Mouse (Mus musculus): ENCODE results near the gene Map4. TPM values are rescaled to one million over a fixed set of nuclear protein-coding genes. Genes with fewer than 3 reads are reported as not detected.
A peak's percentile ranks its signal among the peaks of the same experiment; 100 is the strongest.

Gene Map4
- 100 to 1,000 TPM; 376 to 378 TPM for total RNA-seq (2021)
- long read RNA-seq, experiment 1, full-length matches to known transcripts: 205 of 357 reads
- long read RNA-seq, experiment 1, partial matches to known transcripts: 92 of 357 reads
- long read RNA-seq, experiment 1, other reads (novel, unspliced or antisense): 60 of 357 reads
- long read RNA-seq, experiment 2, full-length matches to known transcripts: 163 of 288 reads
- long read RNA-seq, experiment 2, partial matches to known transcripts: 48 of 288 reads
- long read RNA-seq, experiment 2, other reads (novel, unspliced or antisense): 77 of 288 reads

GRCm38 (mm10) chr9:109931257-109932171 lies at the start of gene Map4:
Map4 (plus strand) TSS chr9:109931460.
- intact Hi-C loops (cut with DNase I): loop anchor here (5.0 kb wide), 3 partner anchors 39 to 121 kb away; no protein-coding TSS in a partner anchor
- DNase-seq (ENCODE audit: low spot score in 2 of 2): peak; percentile 98

GRCm38 (mm10) chr9:109886259-109886658 lies 45.0 kb upstream of the Map4 start:
- DNase-seq (ENCODE audit: low spot score in 2 of 2): no peak
- intact Hi-C loops (cut with DNase I): no loop called here

- intact Hi-C loops (cut with DNase I): no loop called here
- DNase-seq (ENCODE audit: low spot score in 2 of 2): no peak
These were observed 43.9 kb upstream of the Map4 start for GRCm38 (mm10) chr9:109887321-109887720.

GRCm38 (mm10) chr9:109891501-109891900 lies 39.8 kb upstream of the Map4 start:
- intact Hi-C loops (cut with DNase I): loop anchor here (5.0 to 10.0 kb wide), 3 partner anchors 41 to 403 kb away; partner anchors contain the start of gene Map4
- DNase-seq (ENCODE audit: low spot score in 2 of 2): no peak

- peak; percentile 81 to 86 for DNase-seq (ENCODE audit: low spot score in 2 of 2)
- intact Hi-C loops (cut with DNase I): loop anchor here (2.0 to 10.0 kb wide), 4 partner anchors 40 to 402 kb away; partner anchors contain the start of gene Map4
These were observed 38.5 kb upstream of the Map4 start for GRCm38 (mm10) chr9:109892651-109893250.

- peak; percentile 76 to 80 for DNase-seq (ENCODE audit: low spot score in 2 of 2)
- intact Hi-C loops (cut with DNase I): loop anchor here (5.0 to 10.0 kb wide), 4 partner anchors 38 to 400 kb away; partner anchors contain the start of gene Map4
These were observed 36.7 kb upstream of the Map4 start for GRCm38 (mm10) chr9:109894413-109895090.

- intact Hi-C loops (cut with DNase I): loop anchor here (5.0 to 10.0 kb wide), 2 partner anchors 87 to 399 kb away; no protein-coding TSS in a partner anchor
These were observed 35.7 kb upstream of the Map4 start for GRCm38 (mm10) chr9:109895593-109895992.

GRCm38 (mm10) chr9:109896253-109897150 lies 34.8 kb upstream of the Map4 start:
- DNase-seq (ENCODE audit: low spot score in 2 of 2): no peak
- intact Hi-C loops (cut with DNase I): loop anchor here (5.0 to 10.0 kb wide), 2 partner anchors 86 to 398 kb away; no protein-coding TSS in a partner anchor

More at GRCm38 (mm10) chr9:109895593-109895992, 35.7 kb upstream of the Map4 start:
- no peak for DNase-seq (ENCODE audit: low spot score in 2 of 2)

GRCm38 (mm10) chr9:109898027-109898426 lies 33.2 kb upstream of the Map4 start:
- no peak for DNase-seq (ENCODE audit: low spot score in 2 of 2)
- intact Hi-C loops (cut with DNase I): loop anchor here (5.0 to 10.0 kb wide), 2 partner anchors 84 to 397 kb away; no protein-coding TSS in a partner anchor

GRCm38 (mm10) chr9:109899361-109899760 lies 31.9 kb upstream of the Map4 start:
- DNase-seq (ENCODE audit: low spot score in 2 of 2): no peak
- intact Hi-C loops (cut with DNase I): loop anchor here (5.0 to 10.0 kb wide), 2 partner anchors 83 to 395 kb away; no protein-coding TSS in a partner anchor

GRCm38 (mm10) chr9:109899774-109900173 lies 31.5 kb upstream of the Map4 start:
- intact Hi-C loops (cut with DNase I): loop anchor here (5.0 to 10.0 kb wide), 2 partner anchors 83 to 395 kb away; no protein-coding TSS in a partner anchor
- DNase-seq (ENCODE audit: low spot score in 2 of 2): no peak

GRCm38 (mm10) chr9:109900604-109901003 lies 30.7 kb upstream of the Map4 start:
- intact Hi-C loops (cut with DNase I): no loop called here
- no peak for DNase-seq (ENCODE audit: low spot score in 2 of 2)

GRCm38 (mm10) chr9:109902246-109902645 lies 29.0 kb upstream of the Map4 start:
- no peak for DNase-seq (ENCODE audit: low spot score in 2 of 2)
- intact Hi-C loops (cut with DNase I): no loop called here

- DNase-seq (ENCODE audit: low spot score in 2 of 2): no peak
- intact Hi-C loops (cut with DNase I): no loop called here
These were observed 28.5 kb upstream of the Map4 start for GRCm38 (mm10) chr9:109902740-109903139.

- no peak for DNase-seq (ENCODE audit: low spot score in 2 of 2)
- intact Hi-C loops (cut with DNase I): no loop called here
These were observed 24.0 kb upstream of the Map4 start for GRCm38 (mm10) chr9:109907300-109907699.

- DNase-seq (ENCODE audit: low spot score in 2 of 2): no peak
- intact Hi-C loops (cut with DNase I): no loop called here
These were observed 23.3 kb upstream of the Map4 start for GRCm38 (mm10) chr9:109907774-109908465.

GRCm38 (mm10) chr9:109909102-109909501 lies 22.2 kb upstream of the Map4 start:
- no peak for DNase-seq (ENCODE audit: low spot score in 2 of 2)
- intact Hi-C loops (cut with DNase I): no loop called here
